8 mouse cellular contexts compared by ENCODE assay signal in the genomic region with DNA sequence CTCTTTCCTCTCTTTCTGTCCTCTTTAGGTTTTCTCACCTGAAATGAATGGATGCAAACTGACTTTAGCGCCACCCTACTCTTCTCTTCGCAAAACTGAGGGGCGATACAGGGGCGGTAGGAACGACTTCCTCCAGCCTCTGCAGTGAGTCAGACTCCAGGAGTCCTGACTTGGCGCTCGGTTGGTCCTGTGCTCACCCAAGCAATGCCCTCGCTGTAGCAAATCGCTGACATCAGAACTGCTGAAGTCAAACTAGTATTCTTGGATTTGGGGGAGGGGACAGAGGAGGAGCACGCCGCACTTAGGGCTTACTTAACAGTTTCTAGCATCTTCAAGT. TPM values are rescaled to one million over a fixed set of nuclear protein-coding genes. Genes with fewer than 3 reads are reported as not detected.
DNase-seq lines count a peak whose midpoint lies in the region; ATAC-seq lines count a peak whose summit lies in the region.

A gene (minus strand): TSS at position 228 of the 337 bp plus-strand sequence.

- no peak within 1 kb of the TSS for H3K27ac ChIP-seq in forebrain, embryonic 15.5 days (replicated peaks)
- no peak within 1 kb of the TSS for H3K27ac ChIP-seq in midbrain, embryonic 15.5 days

- no peaks in the 10 kb centered on the region for H3K36me3 ChIP-seq in forebrain, embryonic 15.5 days
- no peaks in the 10 kb centered on the region for H3K36me3 ChIP-seq in midbrain, embryonic 15.5 days (replicated peaks)

- H3K4me1 ChIP-seq in forebrain, embryonic 15.5 days, result peaks cover 38% of the 10 kb centered on the region
- peaks cover 22% of the 10 kb centered on the region for H3K4me1 ChIP-seq in midbrain, embryonic 15.5 days

- DNase-seq in adrenal gland, adult 2 months, result peak; percentile 44
- DNase-seq in adrenal gland, postnatal 4 days (ENCODE audit: low spot score in 2 of 2), result no peak
- peak; percentile 55 for DNase-seq in right cerebral cortex, adult 18-20 months
- no peak for DNase-seq in right cerebral cortex, postnatal 10 days (ENCODE audit: low spot score in 2 of 2)
- peak; percentile 70 to 83 for DNase-seq in kidney, postnatal 25 days
- no peak for DNase-seq in cerebellum, postnatal 36 days

- ATAC-seq in forebrain, embryonic 15.5 days (replicated peaks), result no peak
- no peak for ATAC-seq in midbrain, embryonic 15.5 days (replicated peaks)

- no peaks in the 10 kb centered on the region for H3K9me3 ChIP-seq in forebrain, embryonic 15.5 days
- no peaks in the 10 kb centered on the region for H3K9me3 ChIP-seq in midbrain, embryonic 15.5 days

- H3K9ac ChIP-seq in forebrain, embryonic 15.5 days (replicated peaks), result peak within 1 kb of the TSS; percentile 70
- peak within 1 kb of the TSS; percentile 51 for H3K9ac ChIP-seq in midbrain, embryonic 15.5 days

- peak within 1 kb of the TSS; percentile 87 for H3K4me2 ChIP-seq in forebrain, embryonic 15.5 days (replicated peaks)
- peak within 1 kb of the TSS; percentile 97 for H3K4me2 ChIP-seq in midbrain, embryonic 15.5 days

- WGBS in forebrain, embryonic 15.5 days, result 21% methylated on average over 11 of the region's 11 CpGs
- WGBS in midbrain, embryonic 15.5 days, result 17% methylated on average over 11 of the region's 11 CpGs

- peak within 1 kb of the TSS; percentile 76 for H3K4me3 ChIP-seq in forebrain, embryonic 15.5 days
- peak within 1 kb of the TSS; percentile 63 for H3K4me3 ChIP-seq in midbrain, embryonic 15.5 days

- H3K27me3 ChIP-seq in forebrain, embryonic 15.5 days, result no peaks in the 10 kb centered on the region
- H3K27me3 ChIP-seq in midbrain, embryonic 15.5 days (replicated peaks), result peaks cover 27% of the 10 kb centered on the region

RNA-seq across cellular contexts. Expression of the gene that starts here (rescaled TPM):
- total RNA-seq in adrenal gland, adult 2 months (2021), result 10 to 100 TPM in 1 of 2 experiments, 1 to 10 TPM in 1; 8.0 to 17.8 TPM
- polyA plus RNA-seq in adrenal gland, adult 2 months (2012; rRNA removed), result 13.4 and 16.7 TPM in 2 replicates
- 1 to 10 TPM; 4.5 to 6.3 TPM for total RNA-seq in adrenal gland, postnatal 4 days (2021)
- 31.7 and 33.2 TPM in 2 replicates for polyA plus RNA-seq in forebrain, embryonic 15.5 days (2015; fragmentation: Nextera tagmentation; extraction: Ambion mirVana)
- 11.0 TPM in 2 replicates for polyA plus RNA-seq in midbrain, embryonic 15.5 days (2015; fragmentation: Nextera tagmentation; extraction: Ambion mirVana)

Comparison
In these comparisons a context has a peak if more than half of its experiments do, and no peak if none do; other contexts are left out.
1. DNase-seq: peak in adrenal gland, adult 2 months (single experiment), right cerebral cortex, adult 18-20 months (single experiment) and kidney, postnatal 25 days (2 of 2); none in adrenal gland, postnatal 4 days (0 of 2), right cerebral cortex, postnatal 10 days (0 of 2) and cerebellum, postnatal 36 days (0 of 2).